Mouse (Mus musculus) forebrain, embryonic 12.5 days (tissue): Measurements from ENCODE around the gene Ccdc62. TPM values are rescaled to one million over a fixed set of nuclear protein-coding genes. Genes with fewer than 3 reads are reported as not detected.

Source experiments
- ATAC-seq: fragments of 200-750 bp; cut with Nextera tagmentation; 2 replicates; pipeline ENCODE4 v1.8.0; 2017; ENCODE audit warnings: moderate TSS enrichment; ENCODE audit not compliant: low FRiP score
- H3K27ac ChIP-seq: fragments of 300-500 bp; sonication (generic); 2 replicates; pipeline ENCODE4 v1.5.1; 2016; ENCODE audit warnings: mild to moderate bottlenecking
- H3K27me3 ChIP-seq: fragments of 300-500 bp; sonication (generic); 2 replicates; pipeline ENCODE4 v1.6.1; 2016; ENCODE audit warnings: mild to moderate bottlenecking
- H3K36me3 ChIP-seq: fragments of 300-500 bp; sonication (generic); replicated peaks from 2 replicates; pipeline ENCODE4 v1.6.1; 2016; ENCODE audit warnings: mild to moderate bottlenecking
- H3K4me1 ChIP-seq: fragments of 300-500 bp; sonication (generic); 2 replicates; pipeline ENCODE4 v1.6.1; 2016
- H3K4me2 ChIP-seq: fragments of 300-500 bp; sonication (generic); 2 replicates; pipeline ENCODE4 v1.6.1; 2016; ENCODE audit warnings: mild to moderate bottlenecking, moderate library complexity
- H3K4me3 ChIP-seq: fragments of 300-500 bp; sonication (generic); replicated peaks from 2 replicates; pipeline ENCODE4 v1.5.1; 2016; ENCODE audit warnings: mild to moderate bottlenecking
- H3K9ac ChIP-seq: fragments of 300-500 bp; sonication (generic); 2 replicates; pipeline ENCODE4 v1.6.1; 2016; ENCODE audit warnings: mild to moderate bottlenecking
- H3K9me3 ChIP-seq: fragments of 300-500 bp; sonication (generic); 2 replicates; pipeline ENCODE4 v1.6.1; 2016
- WGBS: fragments of 180-500 bp; shearing (Covaris S2); methylation state at CpG from one replicate; pipeline ENCODE4 v1.1.7; 2016; 5-methylcytosine and 5-hydroxymethylcytosine counted together
- polyA plus RNA-seq: library from polyadenylated mRNA; unstranded; fragments of >200 nt; fragmentation: Nextera tagmentation; extraction: Ambion mirVana; gene quantifications from 2 replicates; pipeline ENCODE4 v1.2.1, GENCODE M21; 2016

The Ccdc62 gene
- polyA plus RNA-seq, 1 experiment from 2014 or later, result 5.6 TPM

DNA sequence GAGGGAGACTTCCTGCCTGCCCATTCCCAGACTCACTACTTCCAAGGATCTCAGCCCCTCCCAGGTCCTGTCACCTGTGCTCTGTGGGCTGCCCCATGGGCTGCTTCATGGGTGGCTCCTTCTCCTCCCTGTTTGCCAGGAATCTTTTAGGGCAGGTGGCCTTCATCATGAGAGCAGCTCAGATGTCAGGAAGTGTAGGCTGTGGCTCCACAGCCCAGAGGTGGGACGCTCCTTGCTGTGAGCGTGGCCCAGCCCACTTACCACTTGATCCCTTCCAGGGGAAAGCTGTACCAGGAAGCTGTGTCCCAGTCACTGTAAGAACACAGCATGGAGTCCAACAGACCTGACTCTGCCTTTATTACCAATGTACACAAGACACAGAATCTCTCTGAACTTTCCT is 56.4 kb downstream of the Ccdc62 start:
- Histone ChIP-seq H3K4me1 (peaks cover 9% of the 10 kb centered on the region), H3K9me3 (no peaks in the 10 kb centered on the region), H3K9ac (no peak overlapping the region), H3K27ac (no peak overlapping the region), H3K27me3 (no peaks in the 10 kb centered on the region), H3K4me2 (no peak overlapping the region), H3K36me3 (0 out of 2 replicates have a peak, but pooled peaks cover 4% of the 10 kb centered on the region), H3K4me3 (no peak overlapping the region)
- no peak for ATAC-seq
- 94% methylated on average over 2 of the region's 2 CpGs for WGBS

DNA sequence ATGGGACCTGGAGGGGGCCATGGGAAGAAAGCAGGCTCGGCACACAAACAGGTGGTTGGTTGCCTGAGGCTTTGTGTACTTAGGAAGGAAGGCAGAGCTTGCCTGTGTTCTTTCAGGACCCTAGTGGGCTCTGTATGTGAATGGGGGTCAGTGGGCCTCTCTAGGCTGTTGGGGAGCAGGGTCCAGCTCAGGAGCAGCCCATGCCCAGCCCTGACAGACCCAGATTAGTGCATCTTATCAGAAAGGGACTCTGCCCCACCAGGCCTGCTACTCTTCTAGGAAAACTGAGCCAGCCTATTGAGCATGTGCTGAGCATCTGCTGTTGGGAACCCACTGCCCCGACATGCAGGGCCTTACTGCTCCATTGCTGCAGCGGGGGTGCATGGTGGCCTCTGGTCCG is 57.0 kb downstream of the Ccdc62 start:
- no peak overlapping the region for H3K4me2 ChIP-seq
- 0 out of 2 replicates have a peak, but pooled peaks cover 4% of the 10 kb centered on the region for H3K36me3 ChIP-seq
- 88% methylated on average over 4 of the region's 4 CpGs for WGBS
- peaks cover 9% of the 10 kb centered on the region; the same call in 1 of the 2 replicates for H3K4me1 ChIP-seq
- H3K27me3 ChIP-seq, result no peaks in the 10 kb centered on the region
- no peaks in the 10 kb centered on the region for H3K9me3 ChIP-seq
- no peak overlapping the region for H3K4me3 ChIP-seq
- no peak for ATAC-seq
- H3K9ac ChIP-seq, result no peak overlapping the region
- no peak overlapping the region for H3K27ac ChIP-seq

DNA sequence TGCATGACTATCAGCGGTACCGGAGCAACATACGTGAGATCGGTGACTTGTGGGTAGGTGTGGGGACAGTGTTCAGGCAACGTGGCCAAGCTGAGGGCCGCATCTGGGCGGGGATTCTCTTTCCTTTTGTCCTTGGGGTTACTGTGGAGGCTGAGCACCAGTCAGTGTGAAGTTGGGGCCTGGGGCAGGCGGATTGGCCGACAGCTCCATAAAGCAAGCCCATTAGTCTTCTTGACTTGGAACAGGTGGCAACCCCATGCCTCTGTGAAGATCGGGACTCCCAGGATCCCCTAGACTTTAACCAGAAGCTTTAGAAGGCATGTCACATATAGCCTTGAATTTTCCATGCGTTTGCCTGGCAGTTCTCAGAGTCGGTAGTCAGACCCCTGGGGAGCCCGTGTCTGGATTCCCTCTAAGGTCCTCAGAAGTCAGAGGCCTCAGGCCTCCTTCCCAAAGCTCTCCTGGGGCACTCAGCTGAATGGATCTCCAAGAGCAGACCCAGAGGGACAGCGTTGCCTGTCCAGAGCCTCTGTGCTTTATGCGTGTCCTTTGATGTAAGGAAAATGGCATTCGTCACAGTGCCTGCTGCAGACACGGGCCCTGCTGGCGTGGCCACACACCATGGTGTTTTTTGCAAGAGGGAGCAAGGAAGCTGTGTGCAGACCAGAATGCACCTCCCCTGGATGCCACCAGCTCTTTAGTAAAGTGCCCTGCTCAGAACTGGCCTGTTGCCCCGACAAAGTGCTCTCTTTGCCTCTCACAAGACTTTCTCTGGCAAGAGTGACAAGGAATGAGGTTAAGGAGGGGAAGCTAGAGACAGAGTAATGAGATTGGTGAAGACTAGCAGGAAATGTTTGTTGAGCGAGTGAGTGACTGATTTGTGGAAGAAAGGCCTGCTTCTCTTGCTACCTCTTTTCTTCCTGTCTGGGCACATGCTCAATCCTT is 59.7 kb downstream of the Ccdc62 start:
- Histone ChIP-seq H3K4me3 (no peak overlapping the region), H3K4me2 (no peak overlapping the region), H3K27me3 (no peaks in the 10 kb centered on the region), H3K9ac (no peak overlapping the region), H3K4me1 (peaks cover 9% of the 10 kb centered on the region; the same call in 1 of the 2 replicates), H3K27ac (0 out of 2 replicates have a peak overlapping the region, but pooled peaks have one; percentile 8), H3K36me3 (0 out of 2 replicates have a peak, but pooled peaks cover 4% of the 10 kb centered on the region), H3K9me3 (no peaks in the 10 kb centered on the region)
- no peak for ATAC-seq
- 85% methylated on average over 20 of the region's 20 CpGs for WGBS

DNA sequence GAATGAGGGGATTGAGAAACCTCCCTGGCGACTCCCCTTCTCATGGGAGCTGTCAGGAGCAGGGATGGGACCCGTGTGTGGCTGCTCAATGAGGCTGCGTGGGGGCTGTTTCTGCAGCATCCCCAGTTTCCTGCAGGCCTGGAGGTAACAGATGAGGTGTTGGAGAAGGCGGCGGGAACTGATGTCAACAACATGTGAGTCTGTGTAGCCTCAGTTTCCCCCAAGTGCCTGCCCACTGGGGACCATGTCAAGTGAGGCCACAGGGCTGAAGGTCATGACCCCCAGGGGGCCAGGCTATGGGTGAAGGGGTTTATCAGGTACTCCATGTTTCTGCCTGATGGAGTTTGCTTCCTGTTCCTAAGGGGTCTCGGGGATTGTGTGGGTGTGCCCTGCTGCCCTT is 60.8 kb downstream of the Ccdc62 start:
- no peaks in the 10 kb centered on the region for H3K9me3 ChIP-seq
- H3K4me1 ChIP-seq, result peaks cover 9% of the 10 kb centered on the region; the same call in 1 of the 2 replicates
- ATAC-seq, result no peak
- no peak overlapping the region for H3K27ac ChIP-seq
- H3K4me2 ChIP-seq, result no peak overlapping the region
- WGBS, result 88% methylated on average over 6 of the region's 6 CpGs
- H3K4me3 ChIP-seq, result no peak overlapping the region
- no peaks in the 10 kb centered on the region for H3K27me3 ChIP-seq
- 0 out of 2 replicates have a peak, but pooled peaks cover 4% of the 10 kb centered on the region for H3K36me3 ChIP-seq
- H3K9ac ChIP-seq, result no peak overlapping the region

DNA sequence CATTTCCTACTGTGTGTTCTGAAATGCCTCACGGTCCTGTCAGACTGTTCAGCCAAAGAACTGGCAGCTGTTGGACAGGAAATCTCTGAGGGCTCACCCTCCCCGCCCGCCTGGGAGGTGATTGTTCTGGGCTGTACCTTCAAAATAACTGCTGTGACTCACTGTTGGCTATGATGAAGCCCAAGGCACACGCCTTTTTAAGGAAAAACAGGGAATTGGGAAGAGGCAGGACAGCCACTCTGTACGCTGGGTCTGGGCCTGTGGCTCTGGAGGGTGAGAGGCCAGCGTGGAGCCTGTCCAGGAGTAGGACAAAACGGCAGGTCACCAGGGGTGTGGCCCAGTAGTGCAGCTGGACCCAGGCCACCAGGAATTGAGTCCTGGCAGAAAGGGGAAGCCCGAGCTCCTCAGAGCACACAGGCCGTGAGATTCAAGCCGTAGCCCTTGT is 61.7 kb downstream of the Ccdc62 start:
- no peak for ATAC-seq
- Histone ChIP-seq H3K4me3 (no peak overlapping the region), H3K9ac (no peak overlapping the region), H3K9me3 (no peaks in the 10 kb centered on the region), H3K4me1 (peaks cover 13% of the 10 kb centered on the region; the same call in 1 of the 2 replicates), H3K4me2 (no peak overlapping the region), H3K27ac (no peak overlapping the region), H3K36me3 (0 out of 2 replicates have a peak, but pooled peaks cover 4% of the 10 kb centered on the region), H3K27me3 (no peaks in the 10 kb centered on the region)
- WGBS, result 82% methylated on average over 10 of the region's 10 CpGs

DNA sequence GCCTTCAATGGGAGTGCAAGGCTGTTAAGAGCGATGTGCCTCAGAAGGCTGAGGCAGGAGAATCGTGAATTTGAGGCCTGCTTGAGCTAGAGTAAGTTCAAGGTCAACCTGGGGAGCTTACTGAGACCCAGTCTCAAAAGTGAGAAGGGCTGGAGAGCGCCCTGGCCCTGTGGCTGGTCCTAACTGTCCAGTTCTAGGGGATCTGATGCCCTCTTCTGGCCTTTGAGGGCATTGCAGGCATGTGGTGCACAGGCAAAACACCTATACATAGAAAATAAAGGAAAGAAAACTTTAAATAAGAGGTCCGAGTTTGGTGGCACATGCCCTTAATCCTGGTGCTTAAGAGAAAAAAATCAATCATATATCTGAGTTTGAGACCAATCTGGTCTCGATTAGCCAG is 62.3 kb downstream of the Ccdc62 start:
- WGBS, result 37% methylated on average over 5 of the region's 5 CpGs
- ATAC-seq, result no peak

DNA sequence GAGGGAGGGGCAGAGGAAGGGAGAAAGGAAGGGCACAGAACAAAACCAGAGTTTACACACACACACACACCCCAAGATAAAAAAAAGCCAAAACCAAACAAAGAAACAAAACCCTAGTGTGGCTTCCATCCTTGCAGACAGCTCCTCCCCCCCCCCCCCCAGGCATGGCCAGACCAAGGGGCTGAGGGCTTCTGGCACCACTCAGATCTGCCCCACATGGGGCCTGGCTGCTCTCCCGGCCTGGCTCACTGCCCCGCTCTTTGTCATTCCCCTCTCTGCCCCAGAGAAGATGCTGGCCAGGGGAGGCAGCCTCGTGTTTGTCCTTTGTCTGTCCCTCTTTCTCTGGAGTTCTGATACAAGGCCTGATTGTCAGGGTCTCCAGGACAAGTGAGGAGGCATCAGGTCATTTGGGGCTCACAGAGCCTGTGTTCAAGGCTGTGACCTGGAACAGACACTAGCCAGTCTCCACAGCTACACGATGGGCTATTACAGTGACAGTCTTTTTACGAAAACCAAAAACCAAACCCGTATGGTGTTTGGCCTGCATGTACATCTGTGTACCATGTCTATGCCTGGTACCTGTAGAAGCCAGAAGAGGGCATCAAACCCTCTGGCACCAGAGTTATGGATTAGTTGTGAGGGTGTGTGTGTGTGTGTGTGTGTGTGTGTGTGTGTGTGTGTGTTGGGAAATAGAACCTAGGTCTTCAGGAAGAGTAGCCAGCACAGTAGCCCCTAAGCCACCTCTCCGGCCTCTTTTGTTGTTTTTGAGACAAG is 63.0 kb downstream of the Ccdc62 start:
- H3K4me1 ChIP-seq, result peaks cover 13% of the 10 kb centered on the region; the same call in 1 of the 2 replicates

More for the DNA sequence above, 62.3 kb downstream of the Ccdc62 start:
- H3K4me1 ChIP-seq, result peaks cover 13% of the 10 kb centered on the region; the same call in 1 of the 2 replicates
- no peak overlapping the region for H3K27ac ChIP-seq
- H3K9me3 ChIP-seq, result no peaks in the 10 kb centered on the region
- no peak overlapping the region for H3K4me3 ChIP-seq
- H3K27me3 ChIP-seq, result no peaks in the 10 kb centered on the region
- no peak overlapping the region for H3K9ac ChIP-seq
- H3K4me2 ChIP-seq, result no peak overlapping the region
- 0 out of 2 replicates have a peak, but pooled peaks cover 4% of the 10 kb centered on the region for H3K36me3 ChIP-seq

DNA sequence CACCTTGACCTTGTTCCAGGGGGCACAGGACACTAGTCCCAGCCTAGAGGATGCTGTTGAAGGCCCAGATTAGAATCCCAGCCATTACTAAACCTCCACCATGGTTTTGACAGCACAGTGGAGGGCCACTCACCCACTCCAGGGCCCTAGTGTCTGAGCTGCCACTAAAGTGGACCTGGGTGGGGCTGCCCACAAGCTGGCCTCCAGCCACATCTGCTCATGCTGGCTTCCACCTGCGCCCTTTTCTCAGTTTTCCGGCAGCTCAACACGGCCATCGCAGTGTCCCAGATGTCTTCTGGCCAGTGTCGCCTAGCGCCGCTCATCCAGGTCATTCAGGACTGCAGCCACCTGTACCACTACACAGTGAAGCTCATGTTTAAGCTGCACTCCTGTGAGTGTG is 64.0 kb downstream of the Ccdc62 start:
- H3K27ac ChIP-seq, result no peak overlapping the region
- no peak for ATAC-seq
- no peak overlapping the region for H3K9ac ChIP-seq

More for the DNA sequence above, 63.0 kb downstream of the Ccdc62 start:
- Histone ChIP-seq H3K9me3 (no peaks in the 10 kb centered on the region), H3K27me3 (no peaks in the 10 kb centered on the region), H3K27ac (peak overlapping the region; percentile 9; the same call in 1 of the 2 replicates), H3K9ac (no peak overlapping the region), H3K4me3 (no peak overlapping the region), H3K4me2 (no peak overlapping the region), H3K36me3 (0 out of 2 replicates have a peak, but pooled peaks cover 4% of the 10 kb centered on the region)
- no peak for ATAC-seq
- 63% methylated on average over 7 of the region's 7 CpGs for WGBS

DNA sequence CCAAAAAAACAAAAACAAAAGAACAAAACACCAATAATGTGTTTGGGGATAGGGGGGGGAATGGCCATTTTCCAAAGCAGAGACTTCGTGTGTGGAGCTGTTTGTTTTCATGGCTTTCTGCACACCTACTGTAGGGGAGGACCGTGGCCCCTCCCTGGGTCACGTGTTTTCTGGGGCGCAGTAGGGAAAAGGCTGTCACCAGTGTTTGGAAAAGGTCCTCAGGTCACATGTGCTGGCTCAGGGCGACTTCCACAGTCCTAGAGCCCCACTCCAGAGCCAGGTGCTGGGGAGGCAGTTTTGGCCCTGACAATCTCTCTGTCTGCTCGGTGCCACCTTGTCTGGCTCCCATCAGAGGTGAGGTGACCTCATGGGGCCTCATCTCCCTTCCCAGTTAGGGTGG is 64.9 kb downstream of the Ccdc62 start:
- WGBS, result 81% methylated on average over 6 of the region's 6 CpGs
- Histone ChIP-seq H3K36me3 (no peaks in the 10 kb centered on the region), H3K9me3 (no peaks in the 10 kb centered on the region), H3K27ac (no peak overlapping the region), H3K4me3 (no peak overlapping the region), H3K4me2 (no peak overlapping the region), H3K4me1 (peaks cover 5% of the 10 kb centered on the region; the same call in 1 of the 2 replicates), H3K27me3 (no peaks in the 10 kb centered on the region), H3K9ac (no peak overlapping the region)
- ATAC-seq, result no peak

More for the DNA sequence above, 64.0 kb downstream of the Ccdc62 start:
- Histone ChIP-seq H3K4me1 (peaks cover 13% of the 10 kb centered on the region; the same call in 1 of the 2 replicates), H3K36me3 (0 out of 2 replicates have a peak, but pooled peaks cover 4% of the 10 kb centered on the region), H3K4me3 (no peak overlapping the region), H3K27me3 (no peaks in the 10 kb centered on the region), H3K9me3 (no peaks in the 10 kb centered on the region), H3K4me2 (no peak overlapping the region)
- 93% methylated on average over 7 of the region's 7 CpGs for WGBS

DNA sequence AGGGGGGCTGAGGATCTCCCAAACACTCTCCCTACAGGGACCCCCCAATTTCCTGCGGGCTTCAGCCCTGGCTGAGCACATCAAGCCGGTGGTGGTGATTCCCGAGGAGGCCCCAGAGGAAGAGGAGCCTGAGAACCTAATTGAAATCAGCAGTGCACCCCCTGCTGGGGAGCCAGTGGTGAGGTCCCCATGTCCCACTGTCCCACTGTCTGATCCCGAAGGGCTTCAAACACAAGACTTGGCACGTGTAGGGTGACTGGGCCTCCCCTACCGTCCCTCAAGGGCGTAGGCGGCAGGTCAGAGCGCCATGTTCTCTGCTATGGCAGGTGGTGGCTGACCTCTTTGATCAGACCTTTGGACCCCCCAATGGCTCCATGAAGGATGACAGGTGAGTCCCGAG is 65.7 kb downstream of the Ccdc62 start:
- Histone ChIP-seq H3K9me3 (no peaks in the 10 kb centered on the region), H3K9ac (no peak overlapping the region), H3K27me3 (no peaks in the 10 kb centered on the region), H3K36me3 (no peaks in the 10 kb centered on the region), H3K4me3 (no peak overlapping the region), H3K27ac (no peak overlapping the region), H3K4me2 (no peak overlapping the region), H3K4me1 (0 out of 2 replicates have a peak, but pooled peaks cover 4% of the 10 kb centered on the region)
- no peak for ATAC-seq
- WGBS, result 91% methylated on average over 9 of the region's 10 CpGs

DNA sequence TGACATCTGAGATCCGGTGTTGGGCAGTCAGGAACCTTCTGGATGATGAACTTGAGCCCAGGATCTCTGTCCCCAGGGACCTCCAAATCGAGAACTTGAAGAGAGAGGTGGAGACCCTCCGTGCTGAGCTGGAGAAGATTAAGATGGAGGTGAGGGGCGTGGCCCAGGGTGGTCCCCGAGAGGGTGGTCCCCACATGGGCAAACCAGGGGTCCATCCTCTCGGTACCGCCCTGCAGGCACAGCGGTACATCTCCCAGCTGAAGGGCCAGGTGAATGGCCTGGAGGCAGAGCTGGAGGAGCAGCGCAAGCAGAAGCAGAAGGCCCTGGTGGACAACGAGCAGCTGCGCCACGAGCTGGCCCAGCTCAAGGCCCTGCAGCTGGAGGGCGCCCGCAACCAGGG is 66.2 kb downstream of the Ccdc62 start:
- 88% methylated on average over 14 of the region's 14 CpGs for WGBS
- H3K27ac ChIP-seq, result 0 out of 2 replicates have a peak overlapping the region, but pooled peaks have one; percentile 32

More for the DNA sequence above, 66.2 kb downstream of the Ccdc62 start:
- 0 out of 2 replicates have a peak, but pooled peaks cover 4% of the 10 kb centered on the region for H3K4me1 ChIP-seq
- no peaks in the 10 kb centered on the region for H3K27me3 ChIP-seq
- H3K9ac ChIP-seq, result no peak overlapping the region
- no peak overlapping the region for H3K4me2 ChIP-seq
- H3K4me3 ChIP-seq, result no peak overlapping the region
- H3K9me3 ChIP-seq, result no peaks in the 10 kb centered on the region
- H3K36me3 ChIP-seq, result no peaks in the 10 kb centered on the region
- no peak for ATAC-seq
